In the genomic region with DNA sequence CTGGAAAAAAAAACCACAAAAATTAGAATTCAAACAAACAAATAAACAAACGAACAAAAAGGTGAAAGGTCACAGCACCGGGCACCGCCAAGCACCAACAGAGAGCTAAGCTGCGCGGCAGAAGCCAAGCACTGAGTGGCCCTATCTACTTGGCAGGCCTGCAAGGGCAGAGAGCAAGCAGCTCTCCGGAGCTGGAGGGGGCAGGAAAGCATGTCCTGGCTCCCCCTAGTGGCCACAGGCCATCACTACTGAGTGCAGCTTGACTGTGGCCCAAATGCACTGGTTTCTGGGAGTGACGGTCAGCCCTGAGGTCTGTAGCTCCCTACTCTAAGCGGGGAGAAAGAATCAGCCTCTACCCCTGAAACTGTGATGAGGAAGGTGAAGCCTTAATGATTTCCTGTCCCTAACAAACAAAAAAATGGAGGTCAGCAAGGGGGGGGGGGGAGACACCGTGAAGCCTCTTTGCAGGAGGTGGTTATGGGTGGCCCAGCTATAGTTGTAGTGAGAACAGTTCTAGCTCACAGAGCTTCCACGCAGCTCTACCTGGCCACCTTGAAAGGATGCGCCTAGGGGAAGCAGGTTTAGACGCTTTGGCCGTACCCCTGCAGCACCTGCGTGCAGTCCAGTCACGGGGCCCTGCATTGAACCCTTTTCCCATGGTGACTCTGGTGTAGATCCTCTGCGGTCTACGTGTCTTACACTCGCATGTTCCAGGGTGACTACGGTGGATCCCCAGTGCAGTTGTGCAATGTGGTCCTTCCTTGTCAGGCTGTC, we compare ENCODE assay signal across 8 mouse cellular contexts.
A peak's percentile ranks its signal among the peaks of the same experiment; 100 is the strongest.
DNase-seq lines count a peak whose midpoint lies in the region; ATAC-seq lines count a peak whose summit lies in the region.

No protein-coding gene starts in this region.

- peak; percentile 51 to 60 for DNase-seq in CD8-positive naive resting alpha-beta T cell, adult 2 months (ENCODE audit: low read depth in 2 of 2, low spot score in 2 of 2)
- peak; percentile 53 for DNase-seq in c-Kit-positive CD71-positive TER-119-positive erythroid progenitor cells, embryonic 14.5 days (ENCODE audit: low spot score)
- DNase-seq in kidney, postnatal 25 days = peak; percentile 93

- H3K36me3 ChIP-seq in forebrain, embryonic 12.5 days (replicated peaks) = no peaks in the 10 kb centered on the region; the same call in 1 of the 2 replicates
- H3K36me3 ChIP-seq in heart, embryonic 16.5 days (ENCODE audit: control insufficient read depth, insufficient read depth) = no peaks in the 10 kb centered on the region
- no peaks in the 10 kb centered on the region for H3K36me3 ChIP-seq in liver, embryonic 15.5 days (replicated peaks)
- no peaks in the 10 kb centered on the region for H3K36me3 ChIP-seq in neural tube, embryonic 12.5 days
- no peaks in the 10 kb centered on the region for H3K36me3 ChIP-seq in stomach, embryonic 16.5 days (ENCODE audit: control insufficient read depth, insufficient read depth, low read length)

- H3K27me3 ChIP-seq in forebrain, embryonic 12.5 days = no peaks in the 10 kb centered on the region
- H3K27me3 ChIP-seq in heart, embryonic 16.5 days (ENCODE audit: control insufficient read depth, insufficient read depth, low read length) = no peaks in the 10 kb centered on the region
- H3K27me3 ChIP-seq in liver, embryonic 15.5 days = no peaks in the 10 kb centered on the region
- H3K27me3 ChIP-seq in neural tube, embryonic 12.5 days (replicated peaks) = no peaks in the 10 kb centered on the region
- no peaks in the 10 kb centered on the region for H3K27me3 ChIP-seq in stomach, embryonic 16.5 days (ENCODE audit: control insufficient read depth, insufficient read depth, low read length)

- no peaks in the 10 kb centered on the region for H3K4me1 ChIP-seq in forebrain, embryonic 12.5 days
- peaks cover 9% of the 10 kb centered on the region for H3K4me1 ChIP-seq in heart, embryonic 16.5 days (ENCODE audit: control insufficient read depth, insufficient read depth, low read length)
- H3K4me1 ChIP-seq in liver, embryonic 15.5 days (replicated peaks) = no peaks in the 10 kb centered on the region
- H3K4me1 ChIP-seq in neural tube, embryonic 12.5 days = no peaks in the 10 kb centered on the region
- H3K4me1 ChIP-seq in stomach, embryonic 16.5 days (ENCODE audit: control insufficient read depth, insufficient read depth, low read length) = peaks cover 6% of the 10 kb centered on the region; the same call in 1 of the 2 replicates

- peak; percentile 87 for ATAC-seq in forebrain, embryonic 12.5 days (ENCODE audit: low FRiP score)
- ATAC-seq in heart, embryonic 16.5 days (replicated peaks; ENCODE audit: extremely low read depth, insufficient read depth, low FRiP score) = peak; percentile 88
- peak; percentile 56; the same call in 1 of the 2 replicates for ATAC-seq in liver, embryonic 15.5 days (ENCODE audit: insufficient read depth)
- ATAC-seq in neural tube, embryonic 12.5 days (ENCODE audit: low FRiP score, low read depth) = peak; percentile 82
- ATAC-seq in stomach, embryonic 16.5 days (ENCODE audit: insufficient read depth, low FRiP score) = peak; percentile 86

- H3K4me3 ChIP-seq in forebrain, embryonic 12.5 days (replicated peaks) = no peak overlapping the region
- H3K4me3 ChIP-seq in heart, embryonic 16.5 days (ENCODE audit: low read length) = no peak overlapping the region
- H3K4me3 ChIP-seq in liver, embryonic 15.5 days (replicated peaks) = no peak overlapping the region
- H3K4me3 ChIP-seq in neural tube, embryonic 12.5 days = no peak overlapping the region
- H3K4me3 ChIP-seq in stomach, embryonic 16.5 days (replicated peaks; ENCODE audit: low read length) = no peak overlapping the region

- H3K9ac ChIP-seq in forebrain, embryonic 12.5 days = no peak overlapping the region
- no peak overlapping the region for H3K9ac ChIP-seq in heart, embryonic 16.5 days (ENCODE audit: low read length)
- no peak overlapping the region for H3K9ac ChIP-seq in liver, embryonic 15.5 days
- no peak overlapping the region for H3K9ac ChIP-seq in neural tube, embryonic 12.5 days
- 0 out of 2 replicates have a peak overlapping the region, but pooled peaks have one; percentile 21 for H3K9ac ChIP-seq in stomach, embryonic 16.5 days (ENCODE audit: low read length)

- no peak overlapping the region for H3K4me2 ChIP-seq in forebrain, embryonic 12.5 days
- no peak overlapping the region for H3K4me2 ChIP-seq in heart, embryonic 16.5 days (ENCODE audit: low read depth, low read length)
- H3K4me2 ChIP-seq in liver, embryonic 15.5 days = no peak overlapping the region
- no peak overlapping the region for H3K4me2 ChIP-seq in neural tube, embryonic 12.5 days (replicated peaks)
- no peak overlapping the region for H3K4me2 ChIP-seq in stomach, embryonic 16.5 days (ENCODE audit: low read depth, low read length)

- no peak overlapping the region for H3K27ac ChIP-seq in forebrain, embryonic 12.5 days
- no peak overlapping the region for H3K27ac ChIP-seq in heart, embryonic 16.5 days (ENCODE audit: low read length)
- H3K27ac ChIP-seq in liver, embryonic 15.5 days (replicated peaks) = no peak overlapping the region
- no peak overlapping the region for H3K27ac ChIP-seq in neural tube, embryonic 12.5 days
- H3K27ac ChIP-seq in stomach, embryonic 16.5 days (ENCODE audit: low read length) = no peak overlapping the region

- H3K9me3 ChIP-seq in forebrain, embryonic 12.5 days = no peaks in the 10 kb centered on the region
- no peaks in the 10 kb centered on the region for H3K9me3 ChIP-seq in heart, embryonic 16.5 days (replicated peaks; ENCODE audit: control insufficient read depth, low read length)
- H3K9me3 ChIP-seq in liver, embryonic 15.5 days (replicated peaks) = no peaks in the 10 kb centered on the region
- no peaks in the 10 kb centered on the region for H3K9me3 ChIP-seq in neural tube, embryonic 12.5 days
- H3K9me3 ChIP-seq in stomach, embryonic 16.5 days (replicated peaks; ENCODE audit: control insufficient read depth, low read length) = no peaks in the 10 kb centered on the region

- WGBS in forebrain, embryonic 12.5 days = 58% methylated on average over 19 of the region's 19 CpGs
- WGBS in heart, embryonic 16.5 days = 55% methylated on average over 19 of the region's 19 CpGs
- WGBS in liver, embryonic 15.5 days (ENCODE audit: insufficient replicate concordance) = 50% methylated on average over 19 of the region's 19 CpGs
- 58% methylated on average over 19 of the region's 19 CpGs for WGBS in neural tube, embryonic 12.5 days
- 54% methylated on average over 19 of the region's 19 CpGs for WGBS in stomach, embryonic 16.5 days
